8 mouse cellular contexts compared by ENCODE assay signal in the genomic region with DNA sequence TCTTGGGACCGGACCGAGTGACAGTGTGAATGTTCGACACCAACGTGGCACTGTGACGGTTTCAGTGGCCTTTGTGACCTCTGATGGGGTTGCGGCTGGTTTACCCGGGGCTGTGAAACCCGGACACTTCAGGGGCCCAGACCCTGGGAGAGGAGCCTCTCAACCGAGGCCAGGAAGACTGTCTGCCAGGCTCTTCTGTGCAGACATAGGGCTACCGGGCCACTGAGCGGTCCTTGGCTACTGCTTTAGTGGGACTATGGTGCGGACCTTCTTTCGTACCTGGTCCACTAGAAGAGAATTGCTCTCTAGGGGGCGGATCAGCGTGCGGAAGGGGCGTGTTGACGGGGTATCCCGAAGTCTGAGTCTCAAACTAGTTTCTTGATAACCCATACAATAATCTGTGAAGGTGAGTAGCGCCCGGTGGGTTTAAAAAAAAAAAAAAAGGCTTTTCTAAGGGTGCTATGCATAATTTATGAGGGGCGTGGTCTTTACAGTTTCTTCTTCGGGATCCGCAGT. TPM values are rescaled to one million over a fixed set of nuclear protein-coding genes. Genes with fewer than 3 reads are reported as not detected.
DNase-seq lines count a peak whose midpoint lies in the region; ATAC-seq and TF ChIP-seq lines count a peak whose summit lies in the region.

No protein-coding gene starts in this region.

- H3K36me3 ChIP-seq in intestine, embryonic 14.5 days (ENCODE audit: control insufficient read depth, insufficient read depth, low read length) = no peaks in the 10 kb centered on the region
- no peaks in the 10 kb centered on the region for H3K36me3 ChIP-seq in macrophage (ENCODE audit: inconsistent target)

- H3K79me2 ChIP-seq in macrophage (ENCODE audit: inconsistent target) = peaks cover 13% of the 10 kb centered on the region

- WGBS in intestine, embryonic 14.5 days = 12% methylated on average over 23 of the region's 24 CpGs
- 18% methylated on average over 24 of the region's 24 CpGs for WGBS in macrophage (ENCODE audit: missing documents)

- peak; percentile 18 for DNase-seq in adrenal gland, adult 2 months
- no peak for DNase-seq in adrenal gland, adult 18-20 months (ENCODE audit: low spot score in 2 of 2)
- peak; percentile 48 for DNase-seq in ES-CJ7 (ENCODE audit: low read depth, low spot score)
- peak; percentile 62 for DNase-seq in intestine, embryonic 14.5 days (ENCODE audit: low spot score)
- peak; percentile 9 for DNase-seq in thymus, postnatal 0 days (ENCODE audit: low spot score)
- no peak for DNase-seq in layer of hippocampus, adult 8-10 months (ENCODE audit: low spot score in 2 of 2)

- H3K9me3 ChIP-seq in intestine, embryonic 14.5 days (ENCODE audit: control insufficient read depth, low read length) = no peaks in the 10 kb centered on the region

- H3K4me1 ChIP-seq in embryonic fibroblast, embryonic 13.5 days (ENCODE audit: control insufficient read depth, insufficient read depth, low read length) = no peaks in the 10 kb centered on the region
- no peaks in the 10 kb centered on the region; the same call in 1 of the 2 replicates for H3K4me1 ChIP-seq in intestine, embryonic 14.5 days (replicated peaks; ENCODE audit: control insufficient read depth, insufficient read depth, low read length)

- H3K27me3 ChIP-seq in intestine, embryonic 14.5 days (replicated peaks; ENCODE audit: control insufficient read depth, insufficient read depth, low read length) = no peaks in the 10 kb centered on the region

- no peak for TF ChIP-seq POLR2A in embryonic fibroblast, embryonic 13.5 days (IDR thresholded peaks at IDR 0.05; ENCODE audit: low read depth, low read length)

- ATAC-seq in intestine, embryonic 14.5 days (replicated peaks; ENCODE audit: low FRiP score, low TSS enrichment, low read depth) = no peak

- H3K4me2 ChIP-seq in intestine, embryonic 14.5 days (ENCODE audit: low read length) = peak overlapping the region; percentile 61

- no peak for TF ChIP-seq CTCF in embryonic fibroblast, embryonic 13.5 days (IDR thresholded peaks at IDR 0.05; ENCODE audit: borderline replicate concordance, insufficient read depth, low read length)

- peak overlapping the region; percentile 85 for H3K4me3 ChIP-seq in embryonic fibroblast, embryonic 13.5 days (ENCODE audit: insufficient read depth, low read length)
- H3K4me3 ChIP-seq in intestine, embryonic 14.5 days (ENCODE audit: low read depth, low read length) = peak overlapping the region; percentile 49
- peak overlapping the region; percentile 51 for H3K4me3 ChIP-seq in macrophage (ENCODE audit: inconsistent target)

- peak overlapping the region; percentile 42 for H3K9ac ChIP-seq in intestine, embryonic 14.5 days (ENCODE audit: low read length)

- peak overlapping the region; percentile 46 for H3K27ac ChIP-seq in embryonic fibroblast, embryonic 13.5 days (ENCODE audit: insufficient read depth, low read length)
- no peak overlapping the region for H3K27ac ChIP-seq in intestine, embryonic 14.5 days (ENCODE audit: low read depth)
- peak overlapping the region; percentile 65 for H3K27ac ChIP-seq in macrophage

RNA-seq across cellular contexts. Expression of a gene that starts 0.8 kb away (rescaled TPM):
- total RNA-seq in adrenal gland, adult 2 months (2021) = 100 to 1,000 TPM; 395 to 455 TPM
- polyA plus RNA-seq in adrenal gland, adult 2 months (2012; rRNA removed) = 426 and 599 TPM in 2 replicates
- total RNA-seq in adrenal gland, adult 18-20 months (2021) = 100 to 1,000 TPM; 372 to 497 TPM
- 312 and 384 TPM in 2 replicates for polyA plus RNA-seq in embryonic fibroblast, embryonic 13.5 days (2011; ENCODE audit: insufficient read length, low read depth, missing spikeins)
- 189 and 191 TPM in 2 replicates for polyA plus RNA-seq in intestine, embryonic 14.5 days (2014; fragmentation: Nextera tagmentation; extraction: Ambion mirVana)
- total RNA-seq in macrophage (2018; cell fraction: chromatin; rRNA removed) = 100 to 1,000 TPM in 2 of 26 experiments, 10 to 100 TPM in 24; 39.7 to 108 (median 65.7) TPM
- total RNA-seq in macrophage (2018; cell fraction: cytosol; rRNA removed) = 100 to 1,000 TPM; 101 to 171 (median 134) TPM
- 100 to 1,000 TPM in 11 of 26 experiments, 10 to 100 TPM in 15; 50.7 to 132 (median 95.0) TPM for total RNA-seq in macrophage (2018; cell fraction: nucleus; rRNA removed)
- polyA plus RNA-seq in macrophage (2018) = 132 to 239 TPM (median 169 TPM) in 3 replicates
- polyA plus RNA-seq in thymus, postnatal 0 days (2015; fragmentation: Nextera tagmentation; extraction: Ambion mirVana) = 135 and 139 TPM in 2 replicates
- 100 to 1,000 TPM; 362 to 415 (median 372) TPM for total RNA-seq in layer of hippocampus, adult 8-10 months (2022)

RNA-seq across cellular contexts. Expression of a gene that starts 28.8 kb away (rescaled TPM):
- total RNA-seq in adrenal gland, adult 2 months (2021) = 100 to 1,000 TPM; 145 to 176 TPM
- polyA plus RNA-seq in adrenal gland, adult 2 months (2012; rRNA removed) = 244 and 254 TPM in 2 replicates
- 100 to 1,000 TPM; 154 to 171 TPM for total RNA-seq in adrenal gland, adult 18-20 months (2021)
- 129 and 141 TPM in 2 replicates for polyA plus RNA-seq in embryonic fibroblast, embryonic 13.5 days (2011; ENCODE audit: insufficient read length, low read depth, missing spikeins)
- 74.6 and 81.6 TPM in 2 replicates for polyA plus RNA-seq in intestine, embryonic 14.5 days (2014; fragmentation: Nextera tagmentation; extraction: Ambion mirVana)
- 100 to 1,000 TPM in 22 of 26 experiments, 10 to 100 TPM in 4; 80.9 to 249 (median 172) TPM for total RNA-seq in macrophage (2018; cell fraction: chromatin; rRNA removed)
- 10 to 100 TPM; 26.3 to 46.9 (median 32.4) TPM for total RNA-seq in macrophage (2018; cell fraction: cytosol; rRNA removed)
- total RNA-seq in macrophage (2018; cell fraction: nucleus; rRNA removed) = 100 to 1,000 TPM in 9 of 26 experiments, 10 to 100 TPM in 17; 47.8 to 153 (median 87.8) TPM
- 25.7 to 45.0 TPM (median 39.9 TPM) in 3 replicates for polyA plus RNA-seq in macrophage (2018)
- 36.0 and 40.2 TPM in 2 replicates for polyA plus RNA-seq in thymus, postnatal 0 days (2015; fragmentation: Nextera tagmentation; extraction: Ambion mirVana)
- 100 to 1,000 TPM; 185 to 215 (median 189) TPM for total RNA-seq in layer of hippocampus, adult 8-10 months (2022)

RNA-seq across cellular contexts. Expression of a gene that starts 41.5 kb away (rescaled TPM):
- total RNA-seq in adrenal gland, adult 2 months (2021) = 100 to 1,000 TPM; 316 to 341 TPM
- polyA plus RNA-seq in adrenal gland, adult 2 months (2012; rRNA removed) = 86.3 and 101 TPM in 2 replicates
- total RNA-seq in adrenal gland, adult 18-20 months (2021) = 100 to 1,000 TPM; 330 to 353 TPM
- 116 and 126 TPM in 2 replicates for polyA plus RNA-seq in embryonic fibroblast, embryonic 13.5 days (2011; ENCODE audit: insufficient read length, low read depth, missing spikeins)
- 258 and 267 TPM in 2 replicates for polyA plus RNA-seq in intestine, embryonic 14.5 days (2014; fragmentation: Nextera tagmentation; extraction: Ambion mirVana)
- total RNA-seq in macrophage (2018; cell fraction: chromatin; rRNA removed) = 10 to 100 TPM in 14 of 26 experiments, 1 to 10 TPM in 12; 4.7 to 21.2 (median 10.6) TPM
- total RNA-seq in macrophage (2018; cell fraction: cytosol; rRNA removed) = 100 to 1,000 TPM in 8 of 26 experiments, 10 to 100 TPM in 18; 54.9 to 121 (median 78.0) TPM
- 10 to 100 TPM; 15.0 to 40.2 (median 24.2) TPM for total RNA-seq in macrophage (2018; cell fraction: nucleus; rRNA removed)
- polyA plus RNA-seq in macrophage (2018) = 51.7 to 118 TPM (median 93.0 TPM) in 3 replicates
- polyA plus RNA-seq in thymus, postnatal 0 days (2015; fragmentation: Nextera tagmentation; extraction: Ambion mirVana) = 343 and 357 TPM in 2 replicates
- total RNA-seq in layer of hippocampus, adult 8-10 months (2022) = 100 to 1,000 TPM; 133 to 165 (median 154) TPM

RNA-seq across cellular contexts. Expression of a gene that starts 41.6 kb away (rescaled TPM):
- total RNA-seq in adrenal gland, adult 2 months (2021) = 10 to 100 TPM; 29.6 to 39.5 TPM
- polyA plus RNA-seq in adrenal gland, adult 2 months (2012; rRNA removed) = 50.0 and 63.8 TPM in 2 replicates
- 10 to 100 TPM; 37.6 to 38.5 TPM for total RNA-seq in adrenal gland, adult 18-20 months (2021)
- 25.6 and 28.7 TPM in 2 replicates for polyA plus RNA-seq in embryonic fibroblast, embryonic 13.5 days (2011; ENCODE audit: insufficient read length, low read depth, missing spikeins)
- polyA plus RNA-seq in intestine, embryonic 14.5 days (2014; fragmentation: Nextera tagmentation; extraction: Ambion mirVana) = 58.6 and 60.4 TPM in 2 replicates
- total RNA-seq in macrophage (2018; cell fraction: chromatin; rRNA removed) = 10 to 100 TPM in 21 of 26 experiments, 1 to 10 TPM in 5; 4.6 to 36.6 (median 19.9) TPM
- total RNA-seq in macrophage (2018; cell fraction: cytosol; rRNA removed) = 10 to 100 TPM in 25 of 26 experiments, 1 to 10 TPM in 1; 8.2 to 17.6 (median 15.6) TPM
- 10 to 100 TPM in 18 of 26 experiments, 1 to 10 TPM in 8; 6.0 to 28.9 (median 15.1) TPM for total RNA-seq in macrophage (2018; cell fraction: nucleus; rRNA removed)
- polyA plus RNA-seq in macrophage (2018) = 15.1 to 22.1 TPM (median 20.8 TPM) in 3 replicates
- 43.8 and 49.8 TPM in 2 replicates for polyA plus RNA-seq in thymus, postnatal 0 days (2015; fragmentation: Nextera tagmentation; extraction: Ambion mirVana)
- total RNA-seq in layer of hippocampus, adult 8-10 months (2022) = 10 to 100 TPM; 40.4 to 59.9 (median 50.0) TPM

RNA-seq across cellular contexts. Expression of a gene that starts 44.8 kb away (rescaled TPM):
- total RNA-seq in adrenal gland, adult 2 months (2021) = 10 to 100 TPM; 23.4 to 25.5 TPM
- polyA plus RNA-seq in adrenal gland, adult 2 months (2012; rRNA removed) = 13.6 and 14.7 TPM in 2 replicates
- total RNA-seq in adrenal gland, adult 18-20 months (2021) = 10 to 100 TPM; 26.7 to 30.0 TPM
- polyA plus RNA-seq in embryonic fibroblast, embryonic 13.5 days (2011; ENCODE audit: insufficient read length, low read depth, missing spikeins) = 13.1 and 22.9 TPM in 2 replicates
- polyA plus RNA-seq in intestine, embryonic 14.5 days (2014; fragmentation: Nextera tagmentation; extraction: Ambion mirVana) = 36.9 and 41.6 TPM in 2 replicates
- 10 to 100 TPM in 21 of 26 experiments, 1 to 10 TPM in 5; 5.5 to 24.6 (median 16.9) TPM for total RNA-seq in macrophage (2018; cell fraction: chromatin; rRNA removed)
- total RNA-seq in macrophage (2018; cell fraction: cytosol; rRNA removed) = 1 to 10 TPM; 3.4 to 6.5 (median 4.5) TPM
- total RNA-seq in macrophage (2018; cell fraction: nucleus; rRNA removed) = 10 to 100 TPM in 10 of 26 experiments, 1 to 10 TPM in 16; 4.5 to 15.7 (median 8.9) TPM
- polyA plus RNA-seq in macrophage (2018) = 2.1 to 5.9 TPM (median 4.1 TPM) in 3 replicates
- polyA plus RNA-seq in thymus, postnatal 0 days (2015; fragmentation: Nextera tagmentation; extraction: Ambion mirVana) = 22.5 and 25.8 TPM in 2 replicates
- 100 to 1,000 TPM; 111 to 139 (median 126) TPM for total RNA-seq in layer of hippocampus, adult 8-10 months (2022)

Comparison
In these comparisons a context has a peak if more than half of its experiments do, and no peak if none do; other contexts are left out.
1. DNase-seq: peak in adrenal gland, adult 2 months (single experiment), ES-CJ7 (single experiment), intestine, embryonic 14.5 days (single experiment) and thymus, postnatal 0 days (single experiment); none in adrenal gland, adult 18-20 months (0 of 2) and layer of hippocampus, adult 8-10 months (0 of 2).
2. Peak in every context shown above with its lines, with median percentiles within 50 percentile points of each other: H3K4me3 ChIP-seq.